Mouse (Mus musculus): ENCODE measurements around the gene Cnksr3. TPM values are rescaled to one million over a fixed set of nuclear protein-coding genes. Genes with fewer than 3 reads are reported as not detected.

Cnksr3 gene
- polyA plus RNA-seq, 1 experiment = 11.4 TPM

GRCm38 (mm10) chr10:7113144-7113543 lies 98.9 kb downstream of the Cnksr3 start:
- Histone ChIP-seq H3ac (ENCODE audit: control insufficient read depth, insufficient read length) (no peak overlapping the region), H3K36me3 (ENCODE audit: control insufficient read depth, insufficient read depth) (peaks cover 6% of the 10 kb centered on the region), H3K4me3 (no peak overlapping the region), H3K27me3 (ENCODE audit: control insufficient read depth, insufficient read depth, insufficient read length) (no peaks in the 10 kb centered on the region), H3K79me2 (ENCODE audit: control insufficient read depth, insufficient read depth) (no peaks in the 10 kb centered on the region), H3K4me2 (ENCODE audit: low read depth) (peak overlapping the region; percentile 95)
- TF ChIP-seq SRF (IDR thresholded peaks at IDR 0.05; ENCODE audit: control insufficient read depth, insufficient read length, low read depth) (no peak), E2F4 (IDR thresholded peaks at IDR 0.05; ENCODE audit: insufficient read depth) (no peak), TCF12 (IDR thresholded peaks at IDR 0.05; ENCODE audit: insufficient read depth, poor library complexity, severe bottlenecking) (peak; percentile 23), USF1 (IDR thresholded peaks at IDR 0.05; ENCODE audit: low read depth) (no peak), TCF3 (IDR thresholded peaks at IDR 0.05; ENCODE audit: insufficient read length, low read depth) (peak; percentile 11), MYOD1 (IDR thresholded peaks at IDR 0.05; ENCODE audit: control insufficient read depth in 1 of 3, insufficient read length in 2 of 3, low read depth in 2 of 3) (peak in 1 of 3 experiments; percentile 70), MAX (IDR thresholded peaks at IDR 0.05; ENCODE audit: low read depth) (no peak)

DNA sequence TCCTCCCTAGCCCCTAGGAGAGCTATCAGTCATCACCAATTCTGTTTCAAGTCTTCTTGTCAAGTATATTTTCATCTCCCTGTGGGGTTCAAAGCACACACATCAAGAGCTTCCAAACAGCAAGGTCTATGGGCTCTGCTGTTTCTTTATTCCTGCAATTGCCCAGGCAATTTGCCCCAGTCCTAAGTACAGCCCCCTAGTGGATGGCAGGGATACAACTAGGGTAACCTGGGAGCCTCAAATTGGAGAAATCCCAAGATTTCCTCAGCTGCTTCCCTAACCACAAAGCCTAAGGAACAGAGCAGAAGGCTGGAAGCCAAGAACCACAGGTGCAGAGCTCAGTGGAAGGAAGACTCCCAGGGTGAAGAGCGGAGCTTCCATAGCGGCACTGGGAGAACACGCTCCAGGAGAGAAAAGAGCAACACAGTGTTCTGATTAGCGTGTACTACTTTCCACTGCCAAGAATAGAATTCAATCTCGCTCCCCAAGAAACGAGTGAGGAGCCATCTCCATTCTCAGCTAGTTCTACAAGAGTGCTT lies 100.5 kb downstream of the Cnksr3 start:
- no peaks in the 10 kb centered on the region for H3K36me3 ChIP-seq (ENCODE audit: control insufficient read depth, insufficient read depth)
- no peaks in the 10 kb centered on the region for H3K27me3 ChIP-seq (ENCODE audit: control insufficient read depth, insufficient read depth, insufficient read length)
- H3K4me3 ChIP-seq = no peak overlapping the region
- TF ChIP-seq TCF12 (IDR thresholded peaks at IDR 0.05; ENCODE audit: insufficient read depth, poor library complexity, severe bottlenecking) (peak; percentile 65), POLR2A (IDR thresholded peaks at IDR 0.05; ENCODE audit: insufficient read length, low read depth) (no peak), TCF3 (IDR thresholded peaks at IDR 0.05; ENCODE audit: insufficient read length, low read depth) (no peak), REST (IDR thresholded peaks at IDR 0.05; ENCODE audit: insufficient read depth, insufficient read length) (no peak), MYOG (IDR thresholded peaks at IDR 0.05; ENCODE audit: control insufficient read depth in 1 of 3, insufficient read depth in 1 of 3, insufficient read length in 2 of 3, low read depth in 2 of 3) (peak in 2 of 3 experiments; percentile 79 to 84), CEBPB (IDR thresholded peaks at IDR 0.05; ENCODE audit: insufficient read depth, poor library complexity, severe bottlenecking) (no peak), MAX (IDR thresholded peaks at IDR 0.05; ENCODE audit: low read depth) (no peak), MYOD1 (IDR thresholded peaks at IDR 0.05; ENCODE audit: control insufficient read depth in 1 of 3, insufficient read length in 2 of 3, low read depth in 2 of 3) (peak; percentile 50 to 78 (median 73)), USF1 (IDR thresholded peaks at IDR 0.05; ENCODE audit: low read depth) (no peak), SRF (IDR thresholded peaks at IDR 0.05; ENCODE audit: control insufficient read depth, insufficient read length, low read depth) (no peak), POLR2AphosphoS2 (IDR thresholded peaks at IDR 0.05; ENCODE audit: insufficient read length, low read depth) (no peak), E2F4 (IDR thresholded peaks at IDR 0.05; ENCODE audit: insufficient read depth) (no peak)
- no peaks in the 10 kb centered on the region for H3K79me2 ChIP-seq (ENCODE audit: control insufficient read depth, insufficient read depth)
- H3ac ChIP-seq (ENCODE audit: control insufficient read depth, insufficient read length) = no peak overlapping the region
- no peak overlapping the region for H3K4me2 ChIP-seq (ENCODE audit: low read depth)

DNA sequence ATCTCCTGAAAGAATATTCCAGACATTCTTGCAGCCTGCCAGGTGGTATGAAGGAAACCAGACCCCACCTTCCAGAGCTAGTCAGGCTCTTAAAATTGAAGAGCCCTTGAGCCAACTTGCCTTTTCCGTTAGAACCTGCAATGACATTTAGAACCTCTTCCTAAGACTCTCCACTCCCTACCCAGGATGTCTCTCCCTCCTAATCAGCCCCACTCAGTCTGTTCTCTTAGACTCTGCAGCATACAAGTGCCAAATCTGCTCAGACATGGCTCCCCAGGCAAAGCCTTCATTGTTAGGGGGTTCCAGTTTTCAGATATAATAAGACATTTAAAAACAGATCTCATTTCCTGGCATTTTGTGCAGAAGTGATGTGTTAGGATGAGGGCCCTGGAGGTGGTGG lies 108.2 kb downstream of the Cnksr3 start:
- Histone ChIP-seq H3K4me2 (ENCODE audit: low read depth) (no peak overlapping the region), H3K27me3 (ENCODE audit: control insufficient read depth, insufficient read depth, insufficient read length) (no peaks in the 10 kb centered on the region), H3K79me2 (ENCODE audit: control insufficient read depth, insufficient read depth) (no peaks in the 10 kb centered on the region), H3K36me3 (ENCODE audit: control insufficient read depth, insufficient read depth) (no peaks in the 10 kb centered on the region), H3K4me3 (no peak overlapping the region), H3ac (ENCODE audit: control insufficient read depth, insufficient read length) (no peak overlapping the region)
- no peak for TF ChIP-seq MAX (IDR thresholded peaks at IDR 0.05; ENCODE audit: low read depth)
- TF ChIP-seq USF1 (IDR thresholded peaks at IDR 0.05; ENCODE audit: low read depth) = no peak
- no peak for TF ChIP-seq MYOG (IDR thresholded peaks at IDR 0.05; ENCODE audit: control insufficient read depth in 1 of 3, insufficient read depth in 1 of 3, insufficient read length in 2 of 3, low read depth in 2 of 3)
- no peak for TF ChIP-seq POLR2AphosphoS2 (IDR thresholded peaks at IDR 0.05; ENCODE audit: insufficient read length, low read depth)
- no peak for TF ChIP-seq TCF3 (IDR thresholded peaks at IDR 0.05; ENCODE audit: insufficient read length, low read depth)
- TF ChIP-seq SRF (IDR thresholded peaks at IDR 0.05; ENCODE audit: control insufficient read depth, insufficient read length, low read depth) = no peak
- no peak for TF ChIP-seq REST (IDR thresholded peaks at IDR 0.05; ENCODE audit: insufficient read depth, insufficient read length)
- TF ChIP-seq POLR2A (IDR thresholded peaks at IDR 0.05; ENCODE audit: insufficient read length, low read depth) = no peak
- no peak for TF ChIP-seq MYOD1 (IDR thresholded peaks at IDR 0.05; ENCODE audit: control insufficient read depth in 1 of 3, insufficient read length in 2 of 3, low read depth in 2 of 3)
- TF ChIP-seq E2F4 (IDR thresholded peaks at IDR 0.05; ENCODE audit: insufficient read depth) = no peak
- no peak for TF ChIP-seq TCF12 (IDR thresholded peaks at IDR 0.05; ENCODE audit: insufficient read depth, poor library complexity, severe bottlenecking)
- TF ChIP-seq CEBPB (IDR thresholded peaks at IDR 0.05; ENCODE audit: insufficient read depth, poor library complexity, severe bottlenecking) = no peak

DNA sequence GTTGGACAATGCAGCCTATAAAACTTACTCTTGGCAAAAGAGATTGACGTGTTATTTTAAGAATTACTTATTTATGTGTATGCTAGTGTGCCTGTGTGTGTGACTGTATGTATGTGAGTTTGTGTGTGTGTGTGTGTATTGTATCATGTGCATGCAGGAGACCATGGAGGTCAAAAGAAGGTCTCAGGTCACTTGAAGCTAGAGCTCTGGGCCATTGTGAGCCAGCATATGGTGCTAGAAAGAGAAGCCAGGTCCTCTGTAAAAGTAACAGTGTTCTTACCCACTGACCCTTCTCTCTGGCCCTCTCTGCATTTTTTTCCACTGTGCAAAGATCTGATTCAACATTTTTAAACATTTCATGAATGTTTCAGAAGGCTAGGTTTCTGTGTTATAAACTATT lies 134.1 kb downstream of the Cnksr3 start:
- H3K79me2 ChIP-seq (ENCODE audit: control insufficient read depth, insufficient read depth) = no peaks in the 10 kb centered on the region
- no peak for TF ChIP-seq CEBPB (IDR thresholded peaks at IDR 0.05; ENCODE audit: insufficient read depth, poor library complexity, severe bottlenecking)
- TF ChIP-seq E2F4 (IDR thresholded peaks at IDR 0.05; ENCODE audit: insufficient read depth) = no peak
- no peak for TF ChIP-seq POLR2A (IDR thresholded peaks at IDR 0.05; ENCODE audit: insufficient read length, low read depth)
- H3K27me3 ChIP-seq (ENCODE audit: control insufficient read depth, insufficient read depth, insufficient read length) = no peaks in the 10 kb centered on the region
- H3K4me2 ChIP-seq (ENCODE audit: low read depth) = no peak overlapping the region
- H3K36me3 ChIP-seq (ENCODE audit: control insufficient read depth, insufficient read depth) = no peaks in the 10 kb centered on the region
- H3K4me3 ChIP-seq = no peak overlapping the region
- H3ac ChIP-seq (ENCODE audit: control insufficient read depth, insufficient read length) = no peak overlapping the region

DNA sequence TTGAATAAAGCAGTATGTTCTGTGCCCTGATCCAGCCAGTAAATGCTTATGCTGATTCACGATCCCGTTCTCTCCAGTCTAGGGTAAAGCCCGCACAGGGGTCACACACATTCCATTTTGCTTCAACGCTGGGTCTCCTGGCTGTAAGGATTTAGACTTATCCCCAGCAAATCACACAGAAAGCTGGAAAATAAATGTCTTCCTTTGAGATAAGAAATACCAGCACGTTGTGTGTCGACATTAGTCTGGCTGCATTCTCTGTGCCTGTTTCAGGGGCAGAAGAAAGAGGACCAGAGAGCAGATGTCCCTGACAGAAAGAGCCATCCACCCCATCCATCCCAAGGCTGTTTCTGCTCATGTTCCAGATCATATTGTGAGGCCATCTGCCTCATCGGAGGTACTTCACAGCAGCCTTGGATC lies 134.6 kb downstream of the Cnksr3 start:
- Histone ChIP-seq H3K36me3 (ENCODE audit: control insufficient read depth, insufficient read depth) (no peaks in the 10 kb centered on the region), H3ac (ENCODE audit: control insufficient read depth, insufficient read length) (no peak overlapping the region), H3K79me2 (ENCODE audit: control insufficient read depth, insufficient read depth) (no peaks in the 10 kb centered on the region), H3K4me2 (ENCODE audit: low read depth) (peak overlapping the region; percentile 61), H3K4me3 (peak overlapping the region; percentile 2), H3K27me3 (ENCODE audit: control insufficient read depth, insufficient read depth, insufficient read length) (no peaks in the 10 kb centered on the region)
- TF ChIP-seq TCF12 (IDR thresholded peaks at IDR 0.05; ENCODE audit: insufficient read depth, poor library complexity, severe bottlenecking) (no peak), MAX (IDR thresholded peaks at IDR 0.05; ENCODE audit: low read depth) (no peak), USF1 (IDR thresholded peaks at IDR 0.05; ENCODE audit: low read depth) (no peak), TCF3 (IDR thresholded peaks at IDR 0.05; ENCODE audit: insufficient read length, low read depth) (no peak), SRF (IDR thresholded peaks at IDR 0.05; ENCODE audit: control insufficient read depth, insufficient read length, low read depth) (no peak), POLR2A (IDR thresholded peaks at IDR 0.05; ENCODE audit: insufficient read length, low read depth) (no peak), CEBPB (IDR thresholded peaks at IDR 0.05; ENCODE audit: insufficient read depth, poor library complexity, severe bottlenecking) (no peak), POLR2AphosphoS2 (IDR thresholded peaks at IDR 0.05; ENCODE audit: insufficient read length, low read depth) (no peak)

Measured in myocyte (in vitro differentiated cells).